Mouse (Mus musculus) adrenal gland, postnatal 14 days (tissue): ENCODE data around the gene Zswim8. TPM values are rescaled to one million over a fixed set of nuclear protein-coding genes. Genes with fewer than 3 reads are reported as not detected.

Experiments
- DNase-seq: peaks from one replicate; pipeline ENCODE4 v3.0.0; 2021; ENCODE audit warnings: mixed read lengths
- long read RNA-seq, 2 experiments: library from polyadenylated mRNA; stranded (forward); transcript quantifications; one replicate each; pipeline ENCODE4 v2.0.0; 2021
- total RNA-seq: library from RNA; stranded (reverse); gene quantifications from 2 replicates; pipeline ENCODE4 v1.2.3, GENCODE M21; 2021

Gene Zswim8
- total RNA-seq = 96.1 and 101 TPM in 2 replicates
- long read RNA-seq, experiment 1, partial matches to known transcripts = 10 of 11 reads
- long read RNA-seq, experiment 1, other reads (novel, unspliced or antisense) = 1 of 11 reads
- long read RNA-seq, experiment 2, partial matches to known transcripts = 10 of 14 reads
- long read RNA-seq, experiment 2, other reads (novel, unspliced or antisense) = 4 of 14 reads

DNA sequence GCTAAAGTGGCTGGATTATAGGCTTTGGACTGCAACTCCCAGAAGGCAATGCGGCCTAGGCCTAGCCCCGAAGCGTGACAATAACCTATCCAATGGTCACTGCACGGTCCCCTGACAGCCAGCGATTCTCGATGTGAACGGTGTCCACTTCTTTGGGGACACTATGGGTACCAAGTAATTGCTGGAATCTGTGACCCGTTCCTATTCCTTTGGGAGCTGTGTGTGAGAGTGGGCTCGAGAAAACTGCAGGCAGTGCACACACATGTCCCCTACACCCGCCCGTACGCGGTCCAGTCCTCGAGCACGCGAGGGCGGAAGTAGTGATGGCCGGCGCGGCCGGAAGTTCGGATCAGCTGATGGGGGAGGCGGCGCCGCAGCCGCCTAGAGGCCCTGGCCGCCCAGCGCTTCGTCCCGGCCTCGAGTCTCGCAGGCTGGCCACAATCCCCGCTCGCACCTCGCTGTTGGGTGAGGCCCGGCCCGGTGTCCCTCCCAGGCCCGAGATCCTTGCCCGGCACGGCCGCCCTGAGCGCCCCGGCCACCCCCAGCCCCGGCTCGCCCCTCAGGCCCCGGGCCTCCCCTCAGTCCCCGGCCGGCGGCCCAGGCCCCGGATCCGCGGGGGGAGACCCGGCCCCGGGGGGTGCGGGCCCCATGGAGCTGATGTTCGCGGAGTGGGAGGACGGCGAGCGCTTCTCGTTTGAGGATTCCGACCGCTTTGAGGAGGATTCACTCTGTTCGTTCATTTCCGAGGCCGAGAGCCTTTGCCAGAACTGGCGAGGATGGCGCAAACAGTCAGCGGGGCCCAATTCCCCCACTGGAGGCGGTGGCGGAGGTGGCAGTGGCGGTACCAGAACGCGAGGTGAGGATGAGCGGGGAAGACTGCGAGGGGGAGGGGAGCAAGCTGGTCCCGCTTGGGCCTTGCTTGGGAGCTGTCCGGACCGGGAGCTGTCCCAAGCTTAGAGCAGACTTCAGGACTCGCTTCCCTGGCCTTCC lies at the start of gene Zswim8:
Gene Zswim8 (plus strand): TSS at position 352 of the 990 bp plus-strand sequence.
- peak; percentile 93 for DNase-seq

- DNase-seq = peak; percentile 59
Measured at GRCm38 (mm10) chr14:20658326-20658725, 49.0 kb upstream of the Zswim8 start.

DNA sequence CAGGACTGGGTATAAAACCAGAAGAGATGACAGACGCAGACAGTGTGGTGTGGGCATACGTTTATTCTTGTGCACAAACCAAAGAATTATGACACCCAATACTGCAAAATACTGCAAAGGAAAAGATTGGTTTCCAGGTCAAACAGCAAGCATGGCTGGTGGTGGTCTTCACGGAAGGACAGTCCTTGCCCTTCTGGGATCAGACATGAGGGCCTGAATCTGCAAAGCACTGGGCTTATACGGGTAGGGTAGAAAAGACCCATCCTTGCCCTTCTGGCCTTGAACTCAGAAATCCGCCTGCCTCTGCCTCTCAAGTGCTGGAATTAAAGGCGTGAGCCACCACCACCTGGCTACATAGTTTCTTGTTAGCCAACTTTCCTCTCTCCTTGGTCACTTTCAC lies 48.5 kb upstream of the Zswim8 start:
- DNase-seq = no peak

DNA sequence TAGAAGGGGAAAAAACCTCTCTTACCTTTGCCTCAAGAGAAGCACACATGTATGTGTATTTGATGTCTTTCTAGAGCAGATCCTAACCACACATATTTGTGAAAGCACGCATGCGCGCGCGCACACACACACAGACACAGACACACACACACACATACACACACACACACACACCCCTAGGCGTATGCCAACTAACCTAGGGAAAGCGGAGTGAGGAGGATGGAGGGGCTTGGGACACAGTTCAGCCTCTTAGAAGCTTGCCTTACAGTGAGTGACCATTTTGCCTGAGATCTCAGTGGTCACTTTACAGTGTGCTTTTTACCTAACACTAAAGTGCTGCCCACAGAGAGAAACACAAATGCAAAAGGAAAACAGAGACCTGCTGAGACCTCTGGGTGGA lies 47.7 kb upstream of the Zswim8 start:
- DNase-seq = no peak

DNA sequence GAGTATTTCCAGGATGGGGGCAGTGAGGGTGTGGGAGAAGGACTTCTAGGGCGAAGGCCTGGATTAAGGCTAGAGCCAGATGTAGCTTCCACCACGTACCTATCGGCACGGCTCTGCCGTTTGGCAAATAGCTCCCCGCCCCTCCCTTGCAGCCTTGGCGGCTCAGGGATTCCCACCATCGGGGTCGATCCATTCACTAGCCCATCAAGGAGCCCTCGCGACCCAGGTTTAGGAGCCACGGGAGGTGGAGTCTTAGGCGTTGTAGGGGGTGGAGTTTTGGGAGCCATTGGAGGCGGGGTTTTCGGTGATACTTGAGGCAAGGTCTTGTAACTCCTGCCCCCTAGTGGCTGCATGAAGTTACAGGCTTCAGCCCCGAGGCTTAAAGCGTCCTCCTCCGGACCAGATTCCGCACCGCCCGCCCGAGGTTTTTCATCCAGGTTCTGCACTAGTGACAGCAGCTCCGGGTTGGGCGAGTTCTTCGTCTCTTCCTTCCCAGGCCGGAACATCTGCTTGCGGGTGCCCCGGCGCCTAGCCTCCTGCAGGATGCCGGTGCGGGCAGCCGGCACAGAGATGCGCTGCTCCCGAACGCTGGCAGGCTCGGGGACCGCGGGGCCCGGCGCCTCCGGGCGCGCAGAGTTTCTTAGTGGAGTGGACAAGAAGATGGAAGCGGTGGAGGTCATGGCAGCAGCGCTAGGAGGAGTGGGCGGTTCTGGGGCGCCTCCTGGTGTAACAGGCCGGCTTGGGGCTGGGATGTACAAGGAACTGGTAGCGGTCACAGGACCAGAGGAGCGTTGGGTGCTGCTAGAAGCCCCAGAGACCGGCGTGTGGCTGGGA lies 46.3 kb upstream of the Zswim8 start:
- DNase-seq = peak; percentile 96

DNA sequence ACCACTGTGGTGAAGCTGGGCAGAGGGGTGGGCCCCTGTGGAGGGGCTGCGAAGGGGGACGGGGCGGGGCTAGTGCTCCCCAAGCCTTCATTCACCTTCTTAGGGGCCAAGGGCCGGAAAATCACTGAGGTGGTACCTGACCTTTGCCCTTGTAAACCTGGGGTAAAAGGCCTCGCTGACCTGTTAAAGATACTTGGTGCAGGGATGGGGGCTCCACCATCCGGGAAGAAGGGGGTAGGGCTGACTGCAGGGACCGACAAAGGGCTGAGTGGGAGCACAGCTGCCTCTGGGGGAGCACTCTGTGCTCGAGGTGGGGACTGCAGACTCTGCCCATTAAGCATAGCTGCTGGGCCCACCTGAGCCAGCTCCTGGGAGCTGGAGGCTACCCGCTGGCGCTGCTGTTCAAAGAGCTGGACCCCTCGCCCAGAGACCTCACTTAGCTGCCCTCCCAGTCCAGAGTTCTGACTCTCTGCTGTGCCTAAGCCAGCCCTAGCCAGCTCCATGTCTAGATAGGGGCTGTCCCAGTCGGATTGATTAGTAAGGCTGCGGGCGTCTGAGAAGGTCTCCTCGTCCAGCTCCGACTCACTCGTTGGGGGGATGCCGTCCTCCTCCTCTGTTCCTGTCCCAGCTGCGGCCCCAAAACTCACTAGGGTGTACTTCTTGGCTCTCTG lies 45.6 kb upstream of the Zswim8 start:
- no peak for DNase-seq

- no peak for DNase-seq
Measured at GRCm38 (mm10) chr14:20662740-20663139, 44.6 kb upstream of the Zswim8 start.

DNA sequence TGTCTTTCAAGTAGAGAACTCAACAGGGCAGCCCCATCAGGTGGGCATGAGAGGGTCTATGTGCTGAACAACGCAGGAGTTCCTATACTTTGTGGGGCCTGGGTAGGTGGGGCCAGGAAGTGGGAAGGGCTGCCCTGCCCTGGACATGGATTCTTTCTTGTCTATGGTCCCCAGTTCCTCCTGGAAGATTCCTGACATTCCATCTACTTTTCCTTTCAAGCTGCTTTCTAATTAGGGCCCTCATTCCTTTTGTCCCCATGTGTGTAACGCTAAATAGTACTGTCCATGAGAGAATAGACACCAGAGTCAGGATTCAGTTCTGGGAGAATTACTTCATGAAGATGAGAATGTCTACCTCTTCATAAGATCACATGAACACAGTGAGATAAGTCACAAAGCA lies 43.8 kb upstream of the Zswim8 start:
- DNase-seq = no peak

- no peak for DNase-seq
Measured at GRCm38 (mm10) chr14:20664436-20664835, 42.9 kb upstream of the Zswim8 start.

GRCm38 (mm10) chr14:20667469-20667868 lies 39.9 kb upstream of the Zswim8 start:
- no peak for DNase-seq

- no peak for DNase-seq
Measured at GRCm38 (mm10) chr14:20668154-20668810, 39.1 kb upstream of the Zswim8 start, which contains the start of gene Synpo2l. TSS of gene Synpo2l (minus strand) at chr14:20668354.

GRCm38 (mm10) chr14:20672990-20673389 lies 34.4 kb upstream of the Zswim8 start:
- DNase-seq = peak; percentile 63

- DNase-seq = no peak
Measured at GRCm38 (mm10) chr14:20673735-20674063, 33.7 kb upstream of the Zswim8 start.

GRCm38 (mm10) chr14:20674064-20674833 lies 33.1 kb upstream of the Zswim8 start, which contains the start of gene Sec24c:
TSS of gene Sec24c (plus strand) at chr14:20674308.
- DNase-seq = peak; percentile 100

DNA sequence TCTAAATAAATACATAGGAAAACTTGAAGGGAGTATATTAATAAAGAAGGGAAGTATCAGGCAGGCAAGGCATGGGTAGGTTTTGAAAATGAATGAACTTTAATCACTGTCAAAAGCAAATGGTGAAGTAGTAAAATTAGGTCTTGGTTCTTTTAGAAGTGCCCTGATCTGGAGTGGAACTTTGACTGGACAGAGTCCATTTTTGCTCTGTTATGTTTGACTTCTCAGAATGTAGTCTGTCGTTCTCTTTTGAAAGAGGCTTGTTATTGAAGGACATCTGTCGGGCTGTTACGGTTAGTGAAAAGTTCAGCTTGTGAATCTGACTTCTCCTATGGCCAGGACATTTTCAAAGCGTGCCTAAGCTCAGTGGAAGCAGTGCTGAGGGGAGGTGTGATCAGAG lies 29.4 kb upstream of the Zswim8 start:
- no peak for DNase-seq

- DNase-seq = no peak
Measured at GRCm38 (mm10) chr14:20681742-20682141, 25.6 kb upstream of the Zswim8 start.

DNA sequence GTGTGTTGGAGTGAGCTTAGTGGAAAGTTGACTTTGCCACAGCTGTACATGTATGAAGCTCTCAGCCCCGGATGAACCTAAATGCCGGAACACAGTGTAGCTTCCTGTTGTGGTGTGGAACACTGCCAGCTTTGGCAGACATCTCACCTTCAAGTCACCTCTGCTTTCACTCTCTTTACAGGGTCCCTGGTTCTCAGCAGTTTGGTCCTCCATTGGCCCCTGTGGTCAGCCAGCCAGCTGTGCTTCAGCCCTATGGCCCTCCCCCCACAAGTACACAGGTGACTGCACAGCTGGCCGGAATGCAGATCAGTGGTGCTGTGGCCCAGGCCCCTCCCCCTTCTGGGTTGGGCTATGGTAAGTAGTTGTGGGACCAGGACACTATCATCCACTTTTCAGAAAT lies 24.9 kb upstream of the Zswim8 start:
- DNase-seq = peak; percentile 38

GRCm38 (mm10) chr14:20686576-20686975 lies 20.8 kb upstream of the Zswim8 start:
- no peak for DNase-seq

GRCm38 (mm10) chr14:20689009-20689408 lies 18.3 kb upstream of the Zswim8 start:
- DNase-seq = no peak

DNA sequence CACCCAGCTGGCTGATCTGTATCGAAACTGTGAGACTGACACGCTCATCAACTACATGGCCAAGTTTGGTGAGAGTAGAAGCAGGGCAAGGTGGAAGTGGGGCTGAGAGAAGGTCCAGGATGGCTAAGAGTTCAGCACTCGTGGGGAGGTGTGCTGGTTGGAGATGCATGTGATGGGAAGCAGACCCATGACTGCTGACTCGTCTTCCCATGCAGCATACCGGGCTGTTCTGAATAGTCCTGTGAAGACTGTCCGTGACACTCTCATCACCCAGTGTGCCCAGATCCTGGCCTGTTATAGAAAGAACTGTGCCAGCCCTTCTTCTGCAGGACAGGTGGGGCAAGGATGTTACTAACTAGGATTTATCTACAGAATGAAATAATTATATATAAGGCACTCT lies 15.6 kb upstream of the Zswim8 start:
- no peak for DNase-seq
